Mouse (Mus musculus) cerebellum, postnatal 14 days (tissue): ENCODE measurements at regions not wholly inside any gene's neighbourhood (a gene's known extent, or its start where the extent isn't known, plus 50 kb on each side); places are given as distances from the start of the nearest gene placed in this dataset.

Source experiments
- DNase-seq, 2 experiments: peaks; one replicate each; pipeline ENCODE4 v3.0.0; 2021; ENCODE audit warnings: mixed read lengths in 2 of 2

DNA sequence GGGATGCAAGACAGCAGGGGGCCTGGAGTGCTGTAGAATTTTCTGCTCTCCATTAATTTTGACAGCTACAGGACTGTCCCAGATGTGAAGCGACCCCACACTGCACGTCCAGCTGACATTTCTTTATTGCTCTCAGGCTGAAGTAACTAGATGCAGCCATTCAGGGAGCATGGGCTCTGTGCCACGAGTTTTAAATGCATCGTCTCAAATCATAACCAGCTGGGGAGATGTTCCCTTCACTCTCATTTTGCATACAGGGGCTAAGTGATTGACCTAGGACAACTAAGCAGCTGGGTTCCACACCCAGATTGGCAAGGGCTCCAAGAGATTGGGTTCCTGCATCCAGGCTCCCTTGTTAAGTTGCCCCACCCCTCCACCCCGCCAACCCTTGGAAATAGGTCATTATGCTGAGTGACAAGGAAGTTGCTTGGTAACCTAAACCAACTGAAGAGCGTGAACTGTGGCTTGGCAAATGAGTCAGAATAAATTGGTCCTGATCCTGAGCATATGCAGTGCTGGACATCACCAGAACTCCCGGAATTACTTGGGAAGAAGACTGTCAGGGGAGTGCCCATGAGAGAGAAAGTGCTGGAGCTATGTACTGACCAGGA, 267.4 kb downstream of the Foxo1 start:
- no peak for DNase-seq

DNA sequence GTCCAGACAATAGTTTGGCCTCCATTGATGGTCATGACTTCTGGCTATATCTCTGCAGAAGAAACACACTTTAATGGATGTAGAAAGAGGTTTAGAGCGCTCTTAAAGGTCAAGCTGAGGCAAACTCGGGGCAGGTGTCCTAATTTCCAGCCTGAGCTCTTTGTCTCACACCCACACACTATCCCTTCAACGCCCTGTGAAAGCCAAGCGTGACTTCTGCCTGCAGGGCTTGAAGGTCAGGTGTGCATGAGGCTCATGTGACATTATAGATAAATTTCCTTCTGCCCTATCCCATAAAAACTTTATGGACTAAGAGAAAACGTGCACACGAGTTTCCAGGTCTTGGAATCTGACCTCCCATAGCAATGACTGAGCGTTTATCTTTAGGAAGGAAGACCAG, 266.0 kb downstream of the Foxo1 start:
- no peak for DNase-seq

DNA sequence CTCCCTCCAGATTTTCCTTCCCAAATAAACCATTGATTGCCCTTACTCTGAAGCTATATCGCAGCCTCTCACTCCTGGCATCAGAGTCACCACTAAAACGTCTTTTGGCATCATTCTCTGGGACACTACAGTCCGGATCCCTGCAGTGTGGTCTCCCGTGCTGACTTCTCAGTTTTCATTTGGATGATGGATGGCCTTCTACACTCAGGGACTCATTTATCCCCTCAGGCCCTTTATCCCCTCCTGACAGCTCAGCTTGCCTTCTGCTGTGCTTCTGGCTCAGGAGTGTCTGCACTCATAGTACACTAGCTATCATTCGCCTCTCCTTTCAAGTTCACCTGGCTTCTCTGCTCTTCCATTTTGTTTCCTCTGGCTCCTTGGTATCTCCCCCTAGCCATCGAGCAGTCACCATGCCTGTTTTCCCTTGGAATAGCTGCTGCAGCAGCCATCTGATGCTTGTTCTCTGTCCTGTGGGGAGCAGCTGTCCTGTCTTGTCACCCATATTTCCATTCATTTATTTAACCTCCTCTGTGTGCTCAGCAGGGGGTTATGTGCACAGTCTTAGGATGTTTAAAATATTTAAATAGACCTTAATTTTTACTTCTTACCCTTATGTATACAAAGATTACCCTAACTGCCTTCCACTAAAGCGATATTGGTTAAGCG, 263.7 kb downstream of the Foxo1 start:
- no peak for DNase-seq

DNA sequence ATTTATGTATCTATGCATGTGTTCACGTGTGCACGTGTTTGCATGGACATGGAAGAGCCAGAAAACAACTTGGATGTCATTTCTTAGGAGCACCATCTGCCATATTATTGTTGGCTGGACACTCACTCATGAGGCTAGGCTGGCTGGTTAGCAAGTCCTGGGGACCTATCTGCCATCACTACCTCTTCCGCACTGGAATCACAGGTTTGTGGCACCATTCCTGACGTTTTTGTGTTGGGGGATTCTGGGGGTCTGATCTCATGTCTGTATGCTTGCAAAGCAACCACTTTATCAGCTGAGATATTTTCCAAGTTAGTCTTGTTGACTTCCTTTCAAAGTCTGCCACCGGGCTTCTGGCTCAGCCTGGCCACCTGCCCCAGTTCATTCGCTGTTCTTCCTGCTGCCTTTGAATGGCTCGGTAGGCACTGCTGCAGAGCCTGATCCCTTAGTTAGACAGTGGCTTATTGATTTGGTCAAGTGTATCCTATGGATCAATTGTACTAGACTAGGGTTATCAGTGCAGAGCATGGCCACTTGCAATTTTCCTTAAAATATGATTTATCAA, 262.4 kb downstream of the Foxo1 start:
- DNase-seq: peak; percentile 56 to 63

DNA sequence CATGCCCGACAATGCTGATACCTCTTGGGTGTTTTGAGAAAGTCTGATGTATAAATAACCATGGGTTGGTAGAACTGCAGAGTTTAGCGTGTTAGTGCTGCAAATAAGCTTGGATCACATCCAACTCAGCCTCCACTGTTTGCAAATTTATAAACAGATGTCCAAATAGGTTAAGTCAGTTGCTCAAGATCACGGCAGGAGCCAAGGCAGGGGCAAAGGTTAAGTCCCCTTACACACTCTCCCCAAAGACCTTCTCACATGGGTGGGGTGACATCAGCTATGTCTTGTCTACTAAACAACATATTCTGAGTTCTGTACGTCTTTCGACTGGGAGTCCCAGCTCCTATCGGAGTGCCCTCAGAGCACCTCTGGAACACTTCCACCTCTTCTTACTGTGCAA, 261.0 kb downstream of the Foxo1 start:
- DNase-seq: no peak

DNA sequence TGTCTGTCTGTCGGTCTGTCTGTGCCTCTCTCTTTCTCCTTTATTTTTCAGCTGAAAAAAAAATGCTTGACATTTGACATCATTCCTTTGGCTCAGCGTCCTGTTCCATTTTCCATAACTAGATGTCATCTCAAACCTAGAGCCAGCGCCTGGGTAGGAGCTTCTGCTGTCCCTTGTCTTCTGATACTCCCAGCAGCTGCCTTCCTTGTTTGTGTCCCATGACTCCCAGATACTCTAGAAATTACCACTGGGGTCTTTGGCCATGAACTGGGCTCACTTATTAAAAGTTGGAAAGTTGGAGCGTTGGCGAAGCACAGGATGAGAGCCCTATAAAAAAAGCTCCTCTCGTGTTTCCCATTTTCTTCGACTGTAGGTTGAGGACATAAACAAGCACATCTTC, 260.4 kb downstream of the Foxo1 start:
- no peak for DNase-seq

DNA sequence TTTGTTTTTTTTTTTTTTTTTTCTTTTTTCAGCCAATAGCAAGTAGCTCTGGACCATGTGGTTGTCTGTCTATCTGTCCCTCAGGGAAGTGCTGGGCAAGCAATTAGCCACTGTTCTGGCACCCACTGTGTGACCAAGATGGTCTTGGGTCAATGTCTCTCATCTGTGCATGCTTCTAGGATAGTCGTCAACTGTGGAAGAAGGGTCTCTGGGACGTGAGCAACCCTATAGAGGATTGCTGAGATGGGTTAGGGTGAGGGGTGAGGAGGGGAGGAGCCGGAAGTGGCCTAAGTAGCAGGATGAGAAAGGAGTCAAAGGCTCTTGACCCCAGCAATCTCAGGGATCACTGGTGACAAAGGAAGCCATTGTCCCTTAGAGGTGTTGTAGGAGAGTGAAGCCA, 259.6 kb downstream of the Foxo1 start:
- no peak for DNase-seq

DNA sequence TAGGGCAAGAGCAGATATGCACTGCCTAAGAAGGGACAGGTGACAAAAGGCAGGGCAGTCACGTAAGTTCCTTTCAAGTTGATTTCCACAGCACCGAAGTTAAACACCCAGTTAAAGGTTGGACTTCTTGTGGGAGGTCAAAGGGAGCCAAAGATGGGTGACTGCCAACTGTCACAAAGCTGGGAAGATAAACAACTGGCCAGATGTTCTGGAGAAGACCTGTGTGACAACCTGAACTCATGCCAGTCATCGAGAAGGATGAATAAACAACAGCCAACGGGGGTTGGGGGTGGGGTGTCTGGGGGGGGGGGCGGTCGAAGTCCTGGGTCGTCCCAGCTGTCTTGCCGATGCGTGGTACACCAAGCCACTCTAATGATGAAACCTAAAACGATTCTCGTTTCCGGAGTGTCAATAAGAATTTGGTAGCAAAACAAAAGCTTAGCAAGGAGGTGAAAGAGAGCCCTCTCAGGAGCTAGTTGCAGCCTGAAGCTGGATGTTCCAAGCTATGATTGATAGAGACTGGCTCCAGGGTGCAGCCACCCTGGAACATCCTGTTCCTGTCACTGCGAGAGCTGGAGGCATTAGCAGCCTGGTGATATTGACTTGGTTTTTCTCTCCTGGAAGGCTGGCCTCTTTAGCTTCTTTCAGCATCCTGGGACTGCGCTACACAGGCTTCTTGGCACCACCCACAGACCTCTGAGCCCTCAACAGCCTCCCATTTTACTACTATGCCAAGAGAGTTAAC, 259.0 kb downstream of the Foxo1 start:
- DNase-seq: no peak

DNA sequence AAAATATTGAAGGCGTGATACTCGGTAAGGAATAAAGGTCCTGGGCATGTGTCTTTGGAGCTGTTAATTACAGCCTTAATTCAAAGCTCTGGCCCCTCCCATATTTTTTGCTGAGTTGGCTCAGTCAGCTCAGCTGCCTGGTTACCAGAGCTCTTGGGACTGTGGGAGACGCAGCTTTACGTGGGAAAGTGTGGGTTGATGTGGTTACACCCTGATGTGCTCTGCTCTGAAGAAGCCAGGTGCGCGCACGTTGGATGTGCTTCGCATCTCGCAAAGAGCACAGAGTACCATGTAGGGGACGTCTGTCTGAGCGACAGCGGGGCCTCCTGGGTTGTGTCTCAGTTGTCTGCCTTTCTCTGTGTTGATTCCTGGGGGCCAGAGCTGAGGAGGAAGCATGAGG, 254.8 kb downstream of the Foxo1 start:
- no peak for DNase-seq

DNA sequence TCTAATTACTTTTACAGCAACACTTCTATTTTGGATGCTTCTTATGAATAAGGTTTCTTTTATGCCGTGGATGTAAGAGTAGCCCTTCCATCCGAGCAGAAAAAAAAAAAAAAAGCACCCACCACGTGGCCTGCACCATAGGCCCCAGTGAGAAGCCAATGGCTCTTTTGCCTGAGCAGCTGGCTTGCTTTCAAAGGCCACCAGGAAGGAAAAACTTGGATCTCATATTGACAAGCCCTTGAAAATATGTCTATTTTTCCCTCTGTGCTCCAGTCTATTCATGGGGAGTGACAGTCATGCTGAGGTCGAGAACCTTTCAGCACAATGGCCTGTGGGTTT, 252.4 kb downstream of the Foxo1 start:
- DNase-seq: peak in 1 of 2 experiments; percentile 37

DNA sequence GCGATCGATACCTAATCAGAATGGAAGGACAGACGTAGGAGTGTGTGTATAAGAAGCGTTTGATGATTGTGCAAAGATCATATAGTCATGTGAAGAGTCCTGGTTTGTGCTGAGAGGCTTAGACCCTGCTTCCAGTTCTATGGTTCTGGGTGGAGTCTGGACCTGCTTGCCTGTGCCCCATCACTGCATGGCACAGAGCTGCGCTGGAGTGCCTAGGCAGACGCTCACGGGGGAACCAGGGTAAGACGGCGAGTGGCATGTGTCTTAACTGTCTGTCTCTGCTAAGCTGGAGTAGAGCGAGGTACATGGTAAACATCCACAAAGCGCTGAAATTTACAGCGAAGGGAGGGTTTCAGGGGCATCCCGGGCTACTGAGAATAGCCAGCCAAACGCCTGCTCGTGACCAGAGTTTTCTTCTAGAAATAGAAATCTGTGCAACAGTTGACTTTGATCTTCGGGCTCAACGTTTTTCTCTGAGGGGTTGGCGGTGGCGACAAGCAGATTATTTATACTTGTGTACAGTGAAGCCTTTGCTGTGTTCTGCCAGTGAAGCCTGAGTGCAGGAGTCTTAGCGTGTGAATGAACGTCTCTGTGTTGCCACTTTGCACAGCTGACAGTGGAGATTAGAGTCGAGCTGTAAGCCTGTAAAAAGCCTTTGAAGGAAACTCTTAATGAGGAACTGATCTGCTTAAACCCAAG, 251.9 kb downstream of the Foxo1 start:
- DNase-seq: no peak

DNA sequence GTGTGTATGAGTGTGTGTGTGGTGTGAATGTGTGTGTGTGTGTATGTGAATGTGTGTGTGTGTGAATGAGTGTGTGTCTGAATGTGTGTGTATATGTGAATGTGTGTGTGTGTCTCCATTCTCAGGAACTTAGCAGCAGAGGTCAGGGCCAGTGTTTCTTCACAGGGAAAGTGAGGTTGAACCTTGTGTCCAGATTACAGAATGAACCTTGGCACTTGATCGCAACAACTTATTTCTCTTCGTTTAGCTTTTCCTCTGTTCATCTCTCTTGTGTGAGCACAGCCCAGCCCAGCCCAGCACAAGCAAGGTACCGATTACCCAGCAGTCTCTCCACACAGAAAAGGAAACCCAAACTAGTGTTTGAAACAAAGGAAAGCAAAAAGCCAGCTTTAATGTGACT, 249.7 kb downstream of the Foxo1 start:
- no peak for DNase-seq

DNA sequence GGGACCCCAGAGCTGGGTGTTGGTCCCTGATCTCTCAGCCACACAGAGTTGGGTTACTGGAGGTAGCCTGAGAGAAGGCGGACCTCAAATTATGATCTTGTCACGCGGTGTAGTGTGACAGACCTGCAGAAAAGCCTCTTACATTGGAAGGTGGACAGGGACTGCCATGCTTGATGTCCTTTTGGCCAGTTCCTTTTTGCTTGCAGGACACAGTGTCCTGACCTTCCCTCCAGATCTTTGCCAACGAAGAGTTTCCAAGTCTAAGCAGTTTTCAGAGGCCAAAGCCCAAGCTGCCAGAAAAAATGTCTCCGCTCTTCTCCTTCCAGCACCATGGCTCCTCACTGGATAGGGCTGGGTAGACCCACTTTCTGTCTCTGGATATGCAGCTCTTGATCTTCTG, 248.6 kb downstream of the Foxo1 start:
- no peak for DNase-seq

DNA sequence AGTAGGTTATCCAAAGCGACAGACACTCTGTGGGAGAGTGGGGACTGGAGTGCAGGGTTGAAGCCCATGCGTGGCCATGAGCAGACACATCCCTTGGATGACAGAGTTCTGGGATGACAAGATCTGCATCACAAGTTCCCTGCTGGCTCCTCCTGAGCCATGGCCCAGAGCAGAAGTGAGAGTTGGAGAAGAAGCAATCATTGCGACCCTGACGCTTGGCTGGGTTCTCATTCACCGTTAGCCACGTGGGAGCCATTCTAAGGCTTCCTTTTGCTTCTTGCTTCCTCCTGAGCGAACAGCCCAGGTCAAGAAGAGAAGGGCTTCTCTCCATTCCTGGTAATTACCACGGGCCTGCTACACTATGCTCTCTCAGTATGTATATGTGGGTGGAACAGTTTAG, 244.6 kb downstream of the Foxo1 start:
- no peak for DNase-seq

DNA sequence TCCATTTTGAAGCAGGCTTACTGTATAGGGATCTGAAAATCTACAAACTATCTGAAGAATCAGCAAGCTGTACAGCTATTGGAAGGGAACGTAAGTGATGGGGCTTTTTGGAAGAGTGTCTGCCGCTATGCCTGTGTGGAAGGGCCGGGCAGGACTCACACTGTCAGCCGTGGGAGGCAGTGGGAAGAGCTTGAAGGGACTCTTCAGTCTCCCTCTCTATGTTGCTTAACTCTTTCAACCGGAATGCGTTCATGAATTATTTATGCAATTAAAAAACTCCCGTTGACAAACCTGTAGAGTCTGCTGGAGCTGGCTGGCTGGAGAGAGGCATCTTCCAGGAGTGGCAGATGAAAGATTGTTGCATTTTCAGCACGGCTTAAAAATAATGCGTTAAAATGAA, 243.4 kb downstream of the Foxo1 start:
- DNase-seq: no peak

DNA sequence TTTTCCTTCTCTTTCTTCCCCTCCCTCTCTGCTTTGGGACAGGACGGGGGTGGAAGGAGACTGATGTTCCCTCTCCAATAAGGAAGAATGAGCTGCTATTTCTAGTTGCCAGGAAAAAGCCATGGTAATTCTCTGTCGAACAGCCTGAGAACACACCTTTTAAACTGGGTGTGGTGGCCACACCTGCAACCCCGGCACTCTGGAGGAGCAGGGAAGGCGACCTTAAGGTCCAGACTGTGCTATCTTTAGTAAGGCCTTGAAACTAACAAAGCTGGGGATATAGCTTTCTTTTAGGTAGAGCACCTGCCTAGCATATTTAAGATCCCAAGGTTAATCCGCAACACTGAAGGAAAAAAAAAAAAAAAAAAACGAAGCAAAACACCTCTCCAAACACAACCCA, 242.7 kb downstream of the Foxo1 start:
- DNase-seq: no peak

DNA sequence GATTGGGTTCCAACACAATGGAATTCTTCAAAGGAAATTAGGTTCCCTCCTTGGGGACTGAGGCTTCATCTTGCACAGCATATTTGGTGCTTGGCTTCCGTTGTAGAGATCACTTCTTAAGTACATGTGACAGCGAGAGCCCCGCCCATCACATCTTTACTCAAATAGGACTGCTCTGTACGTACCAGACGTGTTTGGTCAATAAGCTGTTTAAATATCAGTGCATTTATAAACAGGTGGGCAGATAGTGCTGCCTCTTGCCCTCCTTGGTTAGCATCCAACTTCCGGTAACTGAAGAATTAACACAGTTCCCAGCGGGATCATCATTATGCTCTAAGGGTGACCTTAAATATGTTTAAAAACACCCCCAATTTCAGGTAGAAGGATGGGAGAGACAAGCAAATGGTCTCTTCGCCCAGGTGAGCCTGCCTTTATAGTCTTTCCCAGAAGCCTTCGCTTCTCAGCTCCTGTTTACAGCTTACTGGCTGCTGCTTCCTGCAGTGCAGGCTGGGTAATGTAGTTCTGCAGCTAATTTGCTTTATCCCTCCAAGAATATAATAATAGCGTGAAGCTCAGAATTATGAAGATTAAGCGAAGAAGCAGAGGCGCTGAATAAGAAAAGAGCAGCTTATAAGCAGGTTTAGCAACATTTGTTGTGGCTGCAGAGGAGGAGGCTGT, 242.1 kb downstream of the Foxo1 start:
- peak; percentile 62 to 73 for DNase-seq

DNA sequence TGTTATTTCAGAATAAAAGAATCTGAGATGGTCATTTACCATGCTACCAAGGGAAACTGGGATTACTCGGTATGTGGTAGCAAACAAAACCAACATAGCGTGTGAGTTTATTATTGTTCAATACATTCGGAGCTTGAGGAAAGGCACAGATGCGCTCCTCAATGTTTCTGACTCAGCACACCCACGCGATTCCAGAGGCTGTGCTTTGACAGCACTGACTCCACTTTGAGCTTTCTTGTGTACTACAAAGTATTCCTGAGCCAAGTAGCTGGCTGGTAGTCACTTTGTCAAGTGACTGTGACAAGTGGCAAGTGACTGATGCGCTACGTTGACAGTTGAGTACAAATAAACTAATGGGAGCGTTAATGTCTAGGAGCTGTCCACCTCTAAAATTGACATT, 235.8 kb downstream of the Foxo1 start:
- no peak for DNase-seq

DNA sequence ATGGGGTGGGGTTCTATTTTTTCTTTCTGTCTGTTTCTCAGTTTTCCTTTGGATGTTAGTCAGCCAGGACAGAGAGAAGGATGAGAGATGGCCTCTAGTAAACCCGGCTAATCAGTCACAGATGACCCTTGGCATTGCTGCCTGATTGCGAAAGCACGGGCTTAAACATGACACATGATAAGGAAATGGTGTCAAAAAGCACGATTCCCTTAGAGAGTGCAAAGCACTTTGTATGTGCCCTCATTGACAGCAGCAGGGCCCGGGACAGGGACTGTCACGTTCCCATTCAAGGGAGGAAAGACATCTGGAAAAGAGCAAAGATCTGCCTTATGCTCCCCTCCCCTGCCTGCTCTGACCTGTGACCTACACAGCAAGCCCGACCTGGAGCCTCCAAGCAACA, 234.1 kb downstream of the Foxo1 start:
- DNase-seq: no peak

DNA sequence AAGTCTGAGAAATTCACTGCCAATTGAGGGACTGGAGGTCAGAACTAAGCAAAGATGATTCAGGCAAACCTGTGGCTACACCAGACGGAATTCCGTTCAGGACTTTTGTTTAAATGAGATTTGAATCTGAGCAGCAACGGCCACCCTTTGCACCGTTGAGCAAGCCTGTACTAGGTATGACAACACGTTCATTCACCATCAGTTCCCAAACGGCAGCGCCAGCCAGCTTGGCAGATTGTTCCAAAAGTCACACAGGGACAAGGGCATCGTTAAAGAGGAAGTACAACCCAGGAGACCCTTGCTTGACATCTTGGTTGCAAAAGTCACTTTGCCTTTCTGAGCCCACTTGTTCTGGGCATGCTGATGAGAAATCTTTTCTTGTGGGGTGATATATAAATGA, 233.5 kb downstream of the Foxo1 start:
- peak; percentile 13 for DNase-seq

DNA sequence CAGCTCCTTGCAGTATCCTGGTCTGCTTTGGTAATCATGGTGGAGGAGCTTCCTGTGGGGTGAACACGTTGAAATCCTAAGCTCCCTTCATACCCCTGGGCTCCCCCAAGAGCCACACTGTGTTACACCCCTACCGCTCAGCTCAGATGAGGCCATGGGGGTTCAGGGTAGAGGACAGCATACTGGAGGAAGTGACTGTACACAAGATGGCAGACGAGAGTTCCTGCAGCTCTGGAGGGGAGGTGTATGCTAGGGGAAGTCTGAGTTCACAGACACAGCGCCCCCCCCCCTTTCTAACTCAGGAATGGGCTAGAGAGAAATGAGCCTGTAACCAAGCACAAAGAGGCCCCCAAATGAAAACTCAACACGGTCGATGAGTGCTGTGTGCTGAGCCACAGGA, 231.9 kb downstream of the Foxo1 start:
- no peak for DNase-seq

DNA sequence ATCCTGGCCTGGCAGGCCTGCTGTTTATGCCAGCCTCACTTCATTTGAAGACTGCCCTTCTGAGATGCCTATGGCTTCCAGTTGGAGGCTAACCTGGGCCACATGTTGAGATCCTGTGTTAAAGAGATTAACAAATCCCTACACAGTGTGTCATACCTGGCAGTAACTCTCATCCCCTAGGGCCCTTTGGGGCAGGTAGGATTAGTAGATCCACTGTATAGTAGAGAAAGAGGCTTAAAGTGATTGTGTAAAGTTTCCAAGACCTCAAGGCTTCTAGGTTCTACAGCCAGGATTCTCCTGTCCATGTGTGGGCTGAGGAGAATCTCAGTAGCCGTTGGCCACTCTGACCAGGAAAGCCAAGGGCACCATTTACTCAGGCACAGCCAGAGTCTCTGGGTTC, 231.4 kb downstream of the Foxo1 start:
- DNase-seq: no peak
